Mouse (Mus musculus): ENCODE measurements around the gene Tubb2a.
A peak's percentile ranks its signal among the peaks of the same experiment; 100 is the strongest.

The Tubb2a gene

DNA sequence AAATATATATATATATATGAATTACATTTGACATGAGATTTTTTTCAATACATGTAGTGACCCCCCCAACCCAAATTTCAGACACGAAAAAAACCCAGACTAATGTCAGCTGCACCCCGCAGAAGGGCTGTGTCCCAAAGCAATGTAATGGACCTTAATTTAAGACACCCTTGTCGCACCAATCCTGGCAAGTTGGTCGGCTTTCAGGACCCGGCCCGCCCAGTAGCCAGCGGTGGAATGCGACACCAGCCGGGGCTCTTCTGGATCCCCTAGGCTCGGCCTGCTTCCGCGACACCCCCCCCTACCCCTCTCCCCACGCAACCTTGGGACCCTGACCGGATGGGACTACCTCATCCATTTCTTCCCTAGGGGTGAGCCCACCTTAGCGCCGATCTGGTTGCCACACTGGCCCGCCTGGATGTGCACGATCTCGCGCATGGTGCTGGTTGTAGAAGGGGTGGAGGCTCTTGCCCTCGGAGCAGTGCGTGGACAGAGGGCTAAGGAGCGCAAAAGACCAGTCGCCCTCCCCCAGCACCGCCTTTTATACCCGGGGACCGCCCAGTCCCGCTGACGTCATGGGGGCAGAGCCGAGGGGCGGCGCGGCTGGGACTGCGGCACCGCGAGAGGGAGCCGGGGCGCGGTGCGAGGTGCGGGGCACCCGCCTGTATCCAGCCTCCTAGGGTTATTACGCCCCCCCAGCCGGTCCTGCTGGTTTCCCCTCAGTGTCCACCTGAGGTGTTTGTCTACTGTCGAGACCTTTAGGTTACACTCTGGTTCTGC, at the start of gene Tubb2a:
TSS of gene Tubb2a (minus strand) at position 516 of the 780 bp plus-strand sequence.
- peak; percentile 89 for DNase-seq (ENCODE audit: low read depth, low spot score)

DNA sequence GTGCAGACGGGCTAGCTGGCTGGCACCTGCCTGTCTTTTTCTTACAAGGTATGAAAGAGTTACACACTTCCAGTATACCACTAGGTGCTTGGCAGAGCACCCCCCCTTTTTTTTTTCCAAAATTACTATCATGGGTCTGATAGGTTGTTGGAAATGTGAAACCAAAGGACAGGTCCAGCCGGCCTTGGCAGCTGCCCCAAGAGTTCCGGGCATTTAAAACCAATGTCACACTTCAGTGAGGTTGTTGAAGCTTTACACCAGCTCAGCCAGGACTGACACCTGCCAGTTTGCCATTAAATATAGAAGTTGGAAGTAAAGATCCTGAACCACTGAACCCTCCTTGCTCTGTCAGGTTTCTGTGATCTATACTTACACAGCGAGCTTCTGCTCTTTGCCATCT, 47.9 kb upstream of the Tubb2a start:
- no peak for DNase-seq (ENCODE audit: low read depth, low spot score)

DNA sequence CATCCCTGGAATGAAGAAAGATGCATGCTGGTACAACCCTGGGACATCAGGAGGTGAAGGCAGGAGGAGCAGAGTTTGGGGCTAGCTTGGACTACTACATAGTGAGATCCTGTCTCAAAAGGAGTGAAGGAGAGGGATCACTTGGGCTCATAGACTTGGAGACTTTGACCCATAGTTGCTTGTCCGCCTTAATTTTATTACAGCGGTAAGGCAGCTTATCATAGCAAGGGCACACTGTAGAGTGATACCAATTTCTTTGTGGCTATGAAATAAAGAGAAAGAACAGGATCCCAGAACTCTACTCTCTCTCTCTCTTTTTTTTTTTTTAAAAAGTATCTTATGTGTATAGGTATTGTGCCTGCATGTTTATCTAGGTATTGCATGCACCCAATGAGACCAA, 42.7 kb upstream of the Tubb2a start:
- DNase-seq (ENCODE audit: low read depth, low spot score): no peak

DNA sequence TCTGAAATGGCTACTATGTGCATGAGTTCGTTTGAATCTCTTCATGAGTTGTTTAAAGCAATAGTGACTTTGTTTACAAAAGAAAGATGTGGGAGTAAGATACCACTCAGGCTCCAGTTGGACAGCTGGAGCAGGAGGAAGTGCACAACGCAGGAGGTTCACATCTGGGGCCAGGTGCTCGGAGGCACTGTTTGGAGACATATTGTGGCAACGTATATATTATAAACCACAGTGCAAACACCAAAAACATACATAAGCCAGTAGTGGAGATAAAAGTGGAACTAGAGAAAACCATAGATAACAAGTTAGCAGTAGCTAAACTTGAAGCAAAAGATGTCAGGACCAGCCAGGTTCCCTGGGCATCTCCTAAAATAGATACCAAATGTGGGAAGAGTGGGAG, 41.6 kb upstream of the Tubb2a start:
- DNase-seq (ENCODE audit: low read depth, low spot score): no peak

DNA sequence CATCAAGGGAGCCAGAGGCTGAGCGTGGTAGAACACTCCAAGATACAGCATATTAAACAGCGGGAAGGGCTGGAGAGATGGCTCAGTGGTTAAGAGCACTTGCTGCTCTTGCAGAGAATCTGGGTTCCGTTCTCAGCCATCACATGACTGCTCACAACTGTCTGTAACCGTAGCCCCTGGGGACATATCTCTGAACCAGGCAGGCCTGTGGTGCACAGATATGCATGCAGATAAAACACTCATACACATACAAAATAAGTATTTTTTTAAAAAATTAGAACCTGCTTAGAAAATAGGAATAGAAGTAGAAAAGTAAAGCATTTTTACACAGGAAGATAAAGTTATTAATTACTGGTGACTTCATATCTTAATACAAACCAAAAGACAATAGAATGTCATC, 41.0 kb upstream of the Tubb2a start:
- DNase-seq (ENCODE audit: low read depth, low spot score): no peak

DNA sequence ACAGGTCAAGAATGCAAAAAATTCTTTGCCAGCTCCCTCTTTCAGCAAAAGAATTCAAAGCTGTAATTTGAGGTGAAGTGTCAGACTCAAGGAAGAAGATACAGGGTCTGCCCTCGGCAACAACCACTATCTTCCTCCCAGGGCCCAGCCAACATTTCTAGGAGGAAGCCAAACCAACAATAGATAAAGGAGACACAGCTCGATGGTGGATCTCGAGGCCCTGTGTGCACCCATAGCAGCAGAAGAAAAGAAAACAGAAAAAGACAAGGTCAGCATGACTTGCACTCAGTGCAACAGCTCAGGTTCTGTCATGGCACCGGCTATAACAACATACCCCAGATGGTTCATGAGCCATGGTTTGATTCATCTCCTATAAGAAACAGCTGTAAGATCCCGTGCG, 38.7 kb upstream of the Tubb2a start:
- no peak for DNase-seq (ENCODE audit: low read depth, low spot score)

DNA sequence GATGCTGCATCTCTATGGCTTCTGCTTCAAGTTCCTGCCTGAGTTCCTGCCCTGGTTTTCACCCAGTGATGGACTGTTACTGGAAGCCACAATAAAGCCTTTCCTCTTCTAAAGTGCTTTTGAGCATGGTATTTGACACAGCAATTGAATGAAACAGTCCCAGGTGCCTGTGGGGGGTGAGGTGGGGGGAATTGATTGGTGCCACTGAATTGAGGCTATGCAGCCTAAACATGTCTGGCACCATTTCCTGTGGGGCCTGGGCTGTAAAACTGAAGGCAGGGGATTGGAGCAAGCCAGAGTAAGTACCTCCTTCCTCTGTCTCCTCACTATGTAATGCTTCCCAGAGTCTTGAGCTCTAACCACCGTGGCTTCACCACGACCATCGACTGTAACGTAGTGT, 36.8 kb upstream of the Tubb2a start:
- DNase-seq (ENCODE audit: low read depth, low spot score): peak; percentile 16

DNA sequence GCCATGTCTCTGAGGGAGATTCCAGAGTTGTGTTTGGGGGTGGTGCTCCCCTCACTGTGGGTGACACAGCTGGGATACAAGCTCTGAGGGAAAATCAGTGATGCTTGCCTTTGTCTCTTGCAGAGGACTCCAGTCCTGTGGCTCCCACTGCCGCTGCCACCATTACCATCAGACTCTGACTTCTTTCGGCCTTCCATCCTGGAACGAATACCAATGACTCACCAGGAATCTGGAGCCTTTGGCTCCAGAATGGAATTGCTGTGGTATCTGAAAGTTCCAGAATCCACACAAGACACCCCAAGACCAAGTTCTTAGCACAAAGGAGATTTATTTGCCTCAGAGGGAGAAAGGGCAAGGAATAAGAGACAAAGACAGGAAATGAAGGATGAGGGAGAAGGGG, 35.3 kb upstream of the Tubb2a start:
- no peak for DNase-seq (ENCODE audit: low read depth, low spot score)

DNA sequence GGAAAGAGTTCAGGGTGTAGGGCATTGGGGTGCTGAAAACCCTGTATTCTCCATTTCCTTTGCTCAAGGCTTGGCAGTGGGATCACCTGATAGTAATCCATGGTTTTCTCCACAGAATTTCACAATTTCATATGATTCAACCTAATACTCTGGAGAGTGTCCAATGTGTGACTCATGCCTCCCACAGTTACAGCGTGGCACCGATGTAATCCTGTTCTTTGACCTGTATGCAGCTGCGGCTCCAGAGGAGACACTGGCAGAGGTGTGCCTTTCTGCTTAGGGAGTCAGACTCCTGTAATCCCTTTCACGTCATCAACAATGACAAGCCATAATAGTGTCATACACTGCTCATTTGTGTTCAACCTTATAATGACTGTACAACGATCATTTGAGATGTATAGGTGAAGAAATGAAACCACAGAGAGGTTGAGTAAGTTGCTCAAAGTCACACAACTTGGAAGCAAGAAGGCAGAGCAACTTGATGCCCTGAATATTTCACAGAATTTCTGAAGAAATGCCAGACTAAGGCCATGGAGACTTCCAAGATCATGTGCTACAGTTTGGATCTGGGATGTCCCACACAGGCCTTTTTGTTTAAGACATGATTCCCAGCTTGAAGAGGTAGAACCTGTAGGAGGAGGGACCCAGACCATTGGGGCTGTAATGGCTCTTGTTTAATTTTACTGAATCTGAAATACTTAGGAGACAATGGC, 34.7 kb upstream of the Tubb2a start:
- DNase-seq (ENCODE audit: low read depth, low spot score): no peak

DNA sequence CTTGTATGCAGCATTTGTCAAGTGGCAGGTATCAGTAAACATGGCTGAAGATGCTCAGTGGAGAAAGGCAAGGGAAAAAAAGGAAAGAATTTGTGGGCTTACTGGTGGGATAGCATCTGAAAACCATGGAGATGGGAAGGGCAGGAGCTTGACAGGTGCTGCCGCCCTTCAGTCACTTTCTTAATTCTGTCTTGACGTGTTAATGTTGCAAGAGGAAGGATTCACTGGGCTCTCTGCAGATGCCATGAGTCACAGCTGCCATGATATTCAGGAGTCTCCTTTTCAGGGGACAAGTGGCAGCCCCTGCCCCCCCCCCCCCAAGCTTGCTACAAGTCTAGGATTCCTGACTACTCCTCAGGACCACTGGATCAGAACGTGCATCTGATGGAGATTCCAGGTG, 34.1 kb upstream of the Tubb2a start:
- DNase-seq (ENCODE audit: low read depth, low spot score): no peak

DNA sequence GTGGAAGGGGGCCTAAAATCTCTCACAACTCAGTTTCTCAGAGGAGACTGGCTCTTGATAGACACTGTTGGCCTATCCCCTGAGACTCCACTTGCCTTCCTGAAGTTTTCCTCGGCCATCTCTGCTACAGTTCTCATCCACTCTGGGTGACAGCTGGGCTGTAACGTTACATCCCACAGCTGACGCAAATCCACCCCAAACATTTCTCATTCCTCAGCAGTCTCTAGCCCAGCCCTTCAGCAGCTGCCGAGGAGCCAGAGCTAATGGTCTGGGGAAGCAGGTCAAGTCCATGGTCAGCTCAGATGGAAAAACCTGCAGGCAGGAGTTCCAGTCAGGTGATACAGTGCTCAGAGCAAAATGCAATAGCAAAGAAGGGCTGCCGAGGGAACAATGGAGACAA, 33.2 kb upstream of the Tubb2a start:
- no peak for DNase-seq (ENCODE audit: low read depth, low spot score)

DNA sequence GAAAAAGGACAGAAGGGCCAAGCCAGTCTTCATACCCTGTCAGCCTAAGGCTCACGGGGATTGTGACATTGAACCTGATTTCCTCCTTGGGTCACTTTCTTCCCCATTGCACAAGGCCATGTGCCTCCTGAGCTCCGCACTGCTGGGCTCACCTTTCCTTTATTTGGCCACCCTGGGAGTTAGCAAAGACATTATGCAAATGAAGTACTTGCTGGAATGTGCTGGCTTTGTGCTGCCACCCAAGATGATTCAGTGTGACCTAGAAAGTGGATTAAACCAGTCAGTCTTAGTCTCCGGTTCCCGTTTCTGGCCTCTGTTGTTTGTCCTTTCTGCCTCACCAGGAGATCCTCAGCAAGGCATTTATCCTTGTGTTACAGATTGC, 31.9 kb upstream of the Tubb2a start:
- DNase-seq (ENCODE audit: low read depth, low spot score): no peak

DNA sequence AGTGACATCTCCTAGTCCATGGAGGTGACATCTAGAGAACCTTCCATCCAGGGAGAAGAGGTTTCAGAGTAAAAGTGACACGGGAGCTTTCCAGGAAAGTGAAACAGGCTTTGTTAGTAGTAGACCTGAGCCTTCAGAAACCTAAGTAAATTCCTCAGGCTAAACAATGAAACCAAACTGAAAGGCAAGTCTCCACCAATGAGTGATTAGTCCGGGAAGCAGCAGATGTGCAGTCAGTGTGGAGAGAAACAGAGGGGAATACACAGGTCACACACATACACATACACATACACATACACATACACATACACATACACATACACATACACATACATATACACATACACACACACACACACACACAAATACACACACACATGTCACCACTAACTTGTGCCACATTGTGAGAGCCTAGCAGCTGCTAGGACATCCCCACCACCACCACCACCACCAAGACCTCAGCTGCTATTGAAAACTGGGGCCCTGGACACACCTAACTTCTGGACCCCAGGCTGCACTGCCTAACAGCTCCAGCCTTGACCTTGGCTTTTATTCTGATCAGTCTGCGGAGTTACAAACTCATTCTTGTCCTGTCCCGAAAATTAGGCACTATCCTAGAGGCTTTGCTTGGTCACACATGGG, 31.3 kb upstream of the Tubb2a start:
- no peak for DNase-seq (ENCODE audit: low read depth, low spot score)

DNA sequence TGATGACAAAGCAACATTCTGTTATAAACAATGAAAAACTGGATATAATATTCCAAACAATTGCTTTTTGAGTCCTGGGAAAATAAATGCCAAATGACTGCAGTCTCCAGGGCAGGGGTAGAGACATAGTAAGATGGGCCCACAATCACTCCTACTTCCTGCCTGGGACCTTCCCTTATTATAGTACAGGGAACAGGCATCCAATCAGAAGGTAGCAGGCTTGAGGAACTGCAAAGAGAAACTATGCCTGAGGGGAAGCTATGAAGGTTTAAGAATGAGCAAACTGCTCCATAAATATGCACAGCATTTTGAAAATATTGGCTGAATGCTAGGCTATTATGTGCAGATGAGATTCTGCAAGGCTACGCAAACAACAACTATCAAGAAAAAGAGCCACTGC, 29.2 kb upstream of the Tubb2a start:
- no peak for DNase-seq (ENCODE audit: low read depth, low spot score)

DNA sequence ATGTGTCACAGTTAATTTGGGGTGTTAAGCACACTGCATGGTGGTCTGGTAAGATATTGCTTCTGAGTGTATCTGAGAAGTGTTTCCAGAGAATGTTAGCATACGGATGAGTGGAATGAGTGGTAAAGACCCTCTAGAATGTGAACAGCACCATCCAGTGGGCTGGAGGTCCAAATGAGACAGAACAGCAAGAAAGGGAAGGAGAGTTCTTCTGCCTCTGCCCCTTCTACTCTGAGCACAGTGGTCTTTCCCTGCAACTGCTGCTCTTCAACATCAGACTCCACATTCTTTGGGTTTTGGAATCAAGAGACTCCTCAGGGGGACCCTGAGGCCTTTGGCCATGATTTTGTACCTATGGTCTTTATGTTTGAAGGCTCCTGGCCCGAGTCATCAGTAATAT, 28.4 kb upstream of the Tubb2a start:
- DNase-seq (ENCODE audit: low read depth, low spot score): no peak

DNA sequence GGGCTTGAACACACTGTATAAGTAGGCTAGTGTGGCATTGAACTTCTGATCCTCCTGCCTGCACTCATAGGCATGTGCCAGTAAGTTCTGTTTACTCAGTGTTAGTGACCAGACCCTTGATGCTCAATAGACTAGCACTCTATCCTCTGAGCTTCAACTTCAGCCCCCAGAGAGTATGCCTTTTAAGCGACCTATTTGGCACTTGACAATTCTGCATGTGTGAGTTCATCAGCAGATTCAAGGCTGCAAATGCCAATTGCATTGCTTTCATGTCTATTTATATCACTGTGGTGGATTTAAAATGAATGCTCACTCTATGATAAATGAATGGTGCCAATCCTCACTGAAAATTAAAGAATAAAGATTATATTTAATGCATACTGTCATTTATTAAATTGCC, 27.6 kb upstream of the Tubb2a start:
- DNase-seq (ENCODE audit: low read depth, low spot score): no peak

DNA sequence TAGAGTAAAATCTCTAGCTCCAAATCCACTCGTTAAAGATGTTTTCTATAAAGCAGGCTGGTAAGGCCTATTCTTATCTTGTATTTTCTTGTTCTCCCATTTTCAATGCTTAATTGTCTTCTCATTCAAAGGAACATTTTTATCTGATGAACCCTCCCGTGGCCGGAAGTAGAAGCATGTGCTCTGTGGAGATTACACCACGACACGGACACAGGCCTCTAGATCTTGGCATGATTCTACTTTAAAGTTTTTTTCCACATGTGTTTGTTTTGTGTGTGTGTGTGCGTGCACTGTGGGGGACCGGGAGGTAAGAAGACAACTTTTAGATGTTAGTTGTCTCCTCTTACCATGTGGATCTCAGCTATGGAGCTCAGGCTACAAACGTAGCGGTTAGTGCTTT, 24.1 kb upstream of the Tubb2a start:
- DNase-seq (ENCODE audit: low read depth, low spot score): no peak

DNA sequence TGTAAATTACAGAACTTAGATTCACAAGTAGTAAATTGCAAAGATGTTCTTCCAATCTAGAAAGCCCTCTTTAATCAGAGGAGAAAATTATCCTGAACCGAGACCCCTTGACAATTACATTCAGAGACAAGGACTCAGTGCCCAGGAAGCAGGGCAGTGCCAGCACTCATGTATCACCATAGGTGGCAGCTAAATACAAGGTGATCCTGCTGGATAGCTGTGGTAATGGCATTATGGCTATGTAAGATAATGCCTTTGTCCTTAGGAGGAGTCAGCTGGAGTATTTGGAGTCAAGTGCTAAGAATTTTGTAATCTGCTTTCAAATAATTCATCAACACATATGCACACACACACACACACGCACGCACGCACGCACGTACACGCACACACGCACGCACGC, 23.4 kb upstream of the Tubb2a start:
- DNase-seq (ENCODE audit: low read depth, low spot score): no peak

DNA sequence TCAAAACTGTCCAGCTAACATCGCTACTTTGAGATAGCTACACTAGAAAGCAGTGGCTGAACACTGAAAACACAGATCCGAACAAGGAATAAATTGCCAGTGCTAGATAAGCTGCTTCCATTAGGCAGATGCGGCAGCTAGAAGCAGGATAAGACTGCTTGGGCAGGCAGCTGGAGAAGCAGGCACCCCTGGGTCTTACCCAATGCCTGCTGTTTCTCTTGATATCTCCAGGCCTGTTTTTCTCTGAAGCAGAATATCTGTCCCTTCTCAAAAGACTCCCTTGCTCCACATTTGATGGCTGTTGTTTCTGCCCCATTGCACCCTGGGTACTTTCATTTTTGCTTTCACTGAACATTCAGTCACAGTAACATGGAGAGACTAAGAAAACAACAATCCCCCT, 22.9 kb upstream of the Tubb2a start:
- no peak for DNase-seq (ENCODE audit: low read depth, low spot score)

DNA sequence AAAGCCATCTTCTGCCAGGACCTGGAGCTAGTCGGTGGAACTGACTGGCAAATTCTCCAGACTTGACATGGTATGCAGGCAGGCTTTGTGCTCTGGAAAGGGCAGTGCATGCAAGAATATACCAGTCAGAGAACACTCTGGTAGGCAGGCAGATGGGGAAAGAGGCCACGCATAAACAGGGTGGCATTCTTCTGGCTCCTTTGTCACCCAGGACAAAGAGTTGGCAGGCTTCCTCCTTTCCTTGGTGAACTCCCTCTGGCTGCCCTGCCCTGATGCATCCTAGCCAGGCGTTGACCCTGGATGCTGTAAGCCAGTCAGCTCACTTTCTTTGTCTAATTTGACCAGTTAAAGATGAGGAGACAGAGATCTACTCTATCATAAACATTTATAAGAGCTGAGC, 19.3 kb upstream of the Tubb2a start:
- DNase-seq (ENCODE audit: low read depth, low spot score): no peak

DNA sequence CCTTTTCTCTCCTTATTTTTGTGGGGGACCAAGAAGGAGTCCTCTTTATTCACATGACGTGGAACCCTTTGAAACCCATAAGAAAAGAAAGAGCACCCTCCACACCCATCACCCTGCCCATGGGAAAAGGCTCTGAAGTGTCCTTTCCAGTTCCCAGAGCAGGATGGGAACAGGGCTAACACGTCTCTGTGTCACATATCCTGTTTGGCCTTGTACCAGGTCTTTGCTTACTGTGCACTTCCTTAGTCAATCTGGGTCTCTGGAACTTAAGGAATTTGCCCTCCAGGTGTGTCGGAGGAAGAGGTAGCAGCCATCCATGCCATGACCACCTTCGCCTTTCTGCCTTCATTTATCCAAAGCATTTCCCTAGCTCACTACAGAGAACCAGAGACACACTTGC, 18.6 kb upstream of the Tubb2a start:
- no peak for DNase-seq (ENCODE audit: low read depth, low spot score)

DNA sequence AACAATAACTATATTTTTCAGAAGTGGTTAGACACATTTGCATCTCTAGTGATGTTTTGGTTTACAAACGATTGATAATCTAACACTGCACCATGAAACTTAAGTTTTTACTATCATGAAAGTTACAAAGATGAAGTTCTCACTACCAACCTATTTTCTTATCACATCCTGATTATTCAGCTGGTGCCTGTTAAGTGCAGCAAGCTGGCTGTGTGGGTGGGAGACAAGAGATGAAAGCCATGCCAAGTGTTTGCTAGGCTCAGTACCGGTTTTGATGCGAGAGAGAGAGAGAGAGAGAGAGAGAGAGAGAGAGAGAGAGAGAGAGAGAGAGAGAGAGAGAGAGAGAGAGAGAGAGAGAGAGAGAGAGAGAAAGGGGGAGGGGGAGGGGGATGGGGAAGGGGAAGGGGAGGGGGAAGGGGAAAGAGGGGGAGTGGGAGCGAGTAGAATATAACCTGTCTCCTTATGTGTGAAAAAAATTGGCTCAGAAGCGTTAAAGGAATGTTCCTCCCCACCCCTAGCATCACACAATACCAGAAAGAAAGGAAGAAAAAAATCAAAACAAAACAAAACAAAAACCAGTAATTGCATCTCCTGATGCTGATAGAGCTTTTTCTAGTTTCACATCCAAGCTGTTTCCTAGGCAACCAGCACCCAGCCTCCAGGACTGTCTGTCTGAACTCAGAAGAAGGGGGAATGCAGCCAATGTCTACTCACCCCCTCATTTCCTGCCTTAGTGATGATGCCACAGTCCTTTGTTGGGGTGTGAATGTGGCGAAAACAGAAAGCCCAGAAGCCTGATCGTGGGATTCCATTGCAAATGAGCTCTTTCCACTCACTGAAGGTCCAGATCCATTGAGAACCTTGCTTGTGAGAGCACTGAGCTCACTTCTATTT, 18.0 kb upstream of the Tubb2a start:
- DNase-seq (ENCODE audit: low read depth, low spot score): peak; percentile 81
